Mouse (Mus musculus) intestine, embryonic 16.5 days (tissue): Measurements from ENCODE around the gene Hdgf. TPM values are rescaled to one million over a fixed set of nuclear protein-coding genes. Genes with fewer than 3 reads are reported as not detected.

Source experiments
- ATAC-seq: fragments of 200-750 bp; cut with Nextera tagmentation; 2 replicates; pipeline ENCODE4 v1.8.0; 2017; ENCODE audit warnings: moderate TSS enrichment, moderate library complexity
- H3K27ac ChIP-seq: fragments of 300-500 bp; sonication (generic); 2 replicates; pipeline ENCODE4 v1.5.1; 2014; ENCODE audit warnings: mild to moderate bottlenecking, low read length
- H3K27me3 ChIP-seq: fragments of 300-500 bp; sonication (generic); replicated peaks from 2 replicates; pipeline ENCODE4 v1.6.1; 2014; ENCODE audit warnings: low read length, control low read depth, mixed read lengths; ENCODE audit not compliant: control insufficient read depth, insufficient read depth
- H3K36me3 ChIP-seq: fragments of 300-500 bp; sonication (generic); 2 replicates; pipeline ENCODE4 v1.6.1; 2014; ENCODE audit warnings: low read length, control low read depth; ENCODE audit not compliant: control insufficient read depth, insufficient read depth
- H3K4me1 ChIP-seq: fragments of 300-500 bp; sonication (generic); 2 replicates; pipeline ENCODE4 v1.6.1; 2014; ENCODE audit warnings: low read length, control low read depth, mixed read lengths; ENCODE audit not compliant: control insufficient read depth, insufficient read depth
- H3K4me2 ChIP-seq: fragments of 300-500 bp; sonication (generic); 2 replicates; pipeline ENCODE4 v1.6.1; 2014; ENCODE audit warnings: low read depth, low read length, control low read depth
- H3K4me3 ChIP-seq: fragments of 300-500 bp; sonication (generic); 2 replicates; pipeline ENCODE4 v1.5.1; 2014; ENCODE audit warnings: mild to moderate bottlenecking, low read length
- H3K9ac ChIP-seq: fragments of 300-500 bp; sonication (generic); 2 replicates; pipeline ENCODE4 v1.6.1; 2014; ENCODE audit warnings: low read depth, low read length
- H3K9me3 ChIP-seq: fragments of 300-500 bp; sonication (generic); 2 replicates; pipeline ENCODE4 v1.6.1; 2016; ENCODE audit warnings: low read length, control low read depth; ENCODE audit not compliant: control insufficient read depth
- WGBS: fragments of 180-500 bp; shearing (Covaris S2); extraction: QIAGEN DNeasy Blood & Tissue Kit; methylation state at CpG from one replicate; pipeline ENCODE4 v1.1.7; 2014; 5-methylcytosine and 5-hydroxymethylcytosine counted together
- polyA plus RNA-seq: library from polyadenylated mRNA; unstranded; fragments of >200 nt; fragmentation: Nextera tagmentation; extraction: Ambion mirVana; gene quantifications from 2 replicates; pipeline ENCODE4 v1.2.1, GENCODE M21; 2015

Gene Hdgf
- polyA plus RNA-seq, 1 experiment from 2014 or later = 76.0 TPM

DNA sequence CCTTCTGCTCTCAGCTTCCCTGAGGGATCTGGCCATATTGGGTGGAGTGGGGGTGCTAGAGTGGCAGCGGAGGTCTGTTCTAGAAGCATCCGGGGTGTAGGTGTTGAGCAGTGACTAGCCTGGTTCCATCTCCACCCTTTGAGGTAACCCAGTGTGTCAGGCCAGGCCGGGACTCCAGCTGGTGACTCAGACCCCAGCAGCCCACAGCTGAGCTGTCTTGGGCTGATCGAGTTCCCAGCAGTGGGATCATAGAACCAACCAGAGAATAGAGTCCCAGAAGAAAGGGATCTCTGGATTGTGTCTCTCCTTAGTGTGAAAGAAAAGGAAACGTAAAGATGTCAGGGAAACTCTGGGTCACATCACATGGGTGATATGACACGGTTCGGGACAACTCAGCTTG, 53.2 kb downstream of the Hdgf start:
- H3K27ac ChIP-seq = no peak overlapping the region
- WGBS = 64% methylated on average over 7 of the region's 7 CpGs
- no peaks in the 10 kb centered on the region for H3K9me3 ChIP-seq
- no peak overlapping the region for H3K4me3 ChIP-seq
- no peaks in the 10 kb centered on the region for H3K36me3 ChIP-seq
- no peak for ATAC-seq
- 0 out of 2 replicates have a peak, but pooled peaks cover 3% of the 10 kb centered on the region for H3K4me1 ChIP-seq
- H3K27me3 ChIP-seq = no peaks in the 10 kb centered on the region
- no peak overlapping the region for H3K9ac ChIP-seq
- no peak overlapping the region for H3K4me2 ChIP-seq

DNA sequence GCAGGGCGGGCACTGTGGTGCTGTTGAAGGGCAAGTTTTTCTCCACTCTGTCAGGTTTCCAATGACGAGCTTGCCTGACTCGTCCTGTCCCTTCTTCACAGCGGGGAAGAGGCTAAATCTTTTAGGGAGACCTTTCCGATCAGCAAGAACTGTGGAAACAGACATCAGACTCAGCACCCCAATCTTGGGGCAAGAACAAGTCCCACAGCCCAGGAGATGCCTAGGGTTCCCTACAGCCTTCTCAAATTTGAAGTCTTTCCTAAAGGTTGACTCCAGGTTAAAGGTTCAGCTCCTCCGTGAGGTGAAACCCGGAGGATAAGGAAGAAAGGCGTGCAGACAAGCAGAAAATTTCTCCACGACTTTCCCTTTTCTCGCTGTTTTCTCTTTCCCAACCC, 54.1 kb downstream of the Hdgf start:
- Histone ChIP-seq H3K4me3 (peak overlapping the region; percentile 54), H3K27ac (peak overlapping the region; percentile 87), H3K9ac (peak overlapping the region; percentile 67), H3K36me3 (no peaks in the 10 kb centered on the region), H3K4me2 (peak overlapping the region; percentile 84), H3K4me1 (0 out of 2 replicates have a peak, but pooled peaks cover 3% of the 10 kb centered on the region), H3K9me3 (no peaks in the 10 kb centered on the region), H3K27me3 (no peaks in the 10 kb centered on the region)
- no peak for ATAC-seq
- WGBS = 9% methylated on average over 10 of the region's 10 CpGs

DNA sequence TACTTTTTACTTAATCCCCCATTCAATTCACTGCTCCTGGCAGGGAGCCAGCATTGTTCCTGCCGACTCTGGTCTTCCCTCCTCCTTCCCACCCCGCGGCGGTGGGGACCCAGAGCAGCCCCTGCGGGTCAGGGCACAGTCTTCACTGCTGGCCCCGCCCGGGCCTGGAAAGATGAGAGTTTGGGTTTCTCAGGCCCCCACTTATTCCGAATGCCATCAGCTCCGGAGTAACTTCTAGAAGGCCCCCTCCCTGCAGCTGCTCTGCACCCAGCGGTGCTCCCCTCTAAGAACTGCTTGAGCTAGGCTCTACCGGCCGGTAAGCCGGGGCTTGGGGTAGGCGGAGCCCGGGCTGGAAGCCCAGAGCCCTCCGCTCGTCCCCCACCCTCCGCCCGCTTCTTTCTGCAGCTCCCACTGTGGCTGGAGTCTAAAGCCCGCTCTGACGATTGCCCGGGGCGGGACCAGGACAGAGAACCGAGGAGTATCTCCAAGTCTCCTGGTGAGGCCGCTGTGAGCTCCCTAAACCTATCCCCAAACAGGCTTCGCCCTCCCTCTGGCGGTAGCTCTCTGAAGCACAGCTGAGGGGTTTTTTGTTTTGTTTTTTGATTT, 54.6 kb downstream of the Hdgf start:
- ATAC-seq = peak; percentile 97
- WGBS = under 1% methylated on average over 27 of the region's 27 CpGs
- H3K36me3 ChIP-seq = no peaks in the 10 kb centered on the region

More for the DNA sequence above, 54.6 kb downstream of the Hdgf start:
- Histone ChIP-seq H3K9me3 (no peaks in the 10 kb centered on the region), H3K27ac (peak overlapping the region; percentile 87), H3K4me2 (peak overlapping the region; percentile 84), H3K9ac (peak overlapping the region; percentile 67), H3K4me1 (0 out of 2 replicates have a peak, but pooled peaks cover 3% of the 10 kb centered on the region), H3K4me3 (peak overlapping the region; percentile 54), H3K27me3 (no peaks in the 10 kb centered on the region)

Other genes with a start within 250 kb of the Hdgf start
- 0.39 and 0.58 TPM in 2 replicates for gene Lrrc71, start 157.7 kb upstream of the Hdgf start, polyA plus RNA-seq
- 1.4 and 1.6 TPM in 2 replicates for gene Ntrk1, start 111.2 kb upstream of the Hdgf start, polyA plus RNA-seq
- gene Insrr, start 109.4 kb upstream of the Hdgf start, polyA plus RNA-seq = 0.27 and 0.39 TPM in 2 replicates
- gene Pear1, start 82.0 kb upstream of the Hdgf start, polyA plus RNA-seq = 22.2 and 22.5 TPM in 2 replicates
- gene Sh2d2a, start 59.6 kb upstream of the Hdgf start, polyA plus RNA-seq = 0.36 and 0.37 TPM in 2 replicates
- gene Prcc, start 20.7 kb upstream of the Hdgf start, polyA plus RNA-seq = 9.8 and 10.7 TPM in 2 replicates
- gene Mrpl24, start 13.2 kb downstream of the Hdgf start, polyA plus RNA-seq = 78.7 and 80.6 TPM in 2 replicates
- gene Isg20l2, start 24.0 kb downstream of the Hdgf start, polyA plus RNA-seq = 37.2 and 39.8 TPM in 2 replicates
- 14.2 and 14.3 TPM in 2 replicates for gene Rrnad1, start 24.4 kb downstream of the Hdgf start, polyA plus RNA-seq
- gene Crabp2, start 42.3 kb downstream of the Hdgf start, polyA plus RNA-seq = 3.8 TPM in 2 replicates
- 9.4 and 10.3 TPM in 2 replicates for gene Nes, start 64.8 kb downstream of the Hdgf start, polyA plus RNA-seq
- gene Bcan, start 93.9 kb downstream of the Hdgf start, polyA plus RNA-seq = 0.18 and 0.67 TPM in 2 replicates
- gene Hapln2, start 121.3 kb downstream of the Hdgf start, polyA plus RNA-seq = not detected in 2 replicates
- gene Gpatch4, start 136.8 kb downstream of the Hdgf start, polyA plus RNA-seq = 30.4 and 38.3 TPM in 2 replicates
- gene Naxe, start 152.2 kb downstream of the Hdgf start, polyA plus RNA-seq = 170 and 178 TPM in 2 replicates
- not detected in 2 replicates for gene Ttc24, start 172.0 kb downstream of the Hdgf start, polyA plus RNA-seq
- 14.3 and 14.5 TPM in 2 replicates for gene Iqgap3, start 175.7 kb downstream of the Hdgf start, polyA plus RNA-seq
- gene Mef2d, start 236.1 kb downstream of the Hdgf start, polyA plus RNA-seq = 13.7 and 23.2 TPM in 2 replicates